Mouse (Mus musculus) heart, adult 2 months (tissue): ENCODE results near the gene Dusp8. TPM values are rescaled to one million over a fixed set of nuclear protein-coding genes. Genes with fewer than 3 reads are reported as not detected.

Experiments used
- DNase-seq, 2 experiments: peaks; one replicate each; pipeline ENCODE4 v3.0.0; 2021
- H3K27ac ChIP-seq: fragments of 200-600 bp; 2 replicates; pipeline ENCODE4 v1.8.1; 2022
- H3K27me3 ChIP-seq: fragments of 200-500 bp; 2 replicates; pipeline ENCODE4 v1.6.1; 2012; ENCODE audit warnings: mild to moderate bottlenecking, low read length, inconsistent platforms, mixed read lengths; ENCODE audit not compliant: control insufficient read depth, insufficient read depth
- H3K36me3 ChIP-seq: fragments of 200-500 bp; 2 replicates; pipeline ENCODE4 v1.6.1; 2012; ENCODE audit warnings: low read length, inconsistent platforms; ENCODE audit not compliant: control insufficient read depth, insufficient read depth
- H3K4me1 ChIP-seq: fragments of 200-500 bp; 2 replicates; pipeline ENCODE4 v1.6.1; 2011; ENCODE audit warnings: low read length; ENCODE audit not compliant: control insufficient read depth, insufficient read depth
- H3K4me3 ChIP-seq: fragments of 200-600 bp; 2 replicates; pipeline ENCODE4 v1.8.1; 2022
- H3K79me2 ChIP-seq: fragments of 200-500 bp; replicated peaks from 2 replicates; pipeline ENCODE4 v1.6.1; 2012; ENCODE audit warnings: mild to moderate bottlenecking, inconsistent platforms, low read length, moderate library complexity, mixed read lengths; ENCODE audit not compliant: control insufficient read depth, insufficient read depth
- H3K9ac ChIP-seq: fragments of 200-500 bp; 2 replicates; pipeline ENCODE4 v1.6.1; 2012; ENCODE audit warnings: low read depth, mild to moderate bottlenecking, control low read depth, inconsistent platforms, low read length, mixed read lengths
- CTCF ChIP-seq: fragments of 200-600 bp; IDR thresholded peaks from 2 replicates; pipeline ENCODE4 v1.8.1; 2022; ENCODE audit warnings: antibody characterized with exemption, mild to moderate bottlenecking, moderate library complexity
- EP300 ChIP-seq: fragments of 200-500 bp; IDR thresholded peaks from 2 replicates; pipeline ENCODE4 v1.6.1; 2011; ENCODE audit warnings: low read depth, low read length, control low read depth; ENCODE audit not compliant: insufficient read depth
- POLR2A ChIP-seq: fragments of 200-500 bp; IDR thresholded peaks from 2 replicates; pipeline ENCODE4 v1.6.1; 2011; ENCODE audit warnings: mild to moderate bottlenecking, low read depth, low read length, control low read depth; ENCODE audit not compliant: insufficient read depth
- whole genome bisulfite sequencing: fragments of 180-500 bp; shearing (Covaris S2); methylation state at CpG from one replicate; pipeline ENCODE4 v1.1.7; 2018; 5-methylcytosine and 5-hydroxymethylcytosine counted together
- intact Hi-C: fragments of 180-260 bp; cut with DNase I; formaldehyde crosslinking; loops from one replicate; pipeline ENCODE4 v1.15.1; 2025
- polyA plus RNA-seq: library from polyadenylated mRNA; depleted of rRNA; stranded (reverse); fragments of >200 nt; gene quantifications from 2 replicates; pipeline ENCODE4 v1.2.3, GENCODE M21; 2012
- total RNA-seq, 2 experiments: library from RNA; stranded (reverse); gene quantifications; 2 replicates each; pipeline ENCODE4 v1.2.3; 2021

Gene Dusp8
- total and polyA plus RNA-seq, 3 experiments = 31.4 to 43.2 (median 37.4) TPM

DNA sequence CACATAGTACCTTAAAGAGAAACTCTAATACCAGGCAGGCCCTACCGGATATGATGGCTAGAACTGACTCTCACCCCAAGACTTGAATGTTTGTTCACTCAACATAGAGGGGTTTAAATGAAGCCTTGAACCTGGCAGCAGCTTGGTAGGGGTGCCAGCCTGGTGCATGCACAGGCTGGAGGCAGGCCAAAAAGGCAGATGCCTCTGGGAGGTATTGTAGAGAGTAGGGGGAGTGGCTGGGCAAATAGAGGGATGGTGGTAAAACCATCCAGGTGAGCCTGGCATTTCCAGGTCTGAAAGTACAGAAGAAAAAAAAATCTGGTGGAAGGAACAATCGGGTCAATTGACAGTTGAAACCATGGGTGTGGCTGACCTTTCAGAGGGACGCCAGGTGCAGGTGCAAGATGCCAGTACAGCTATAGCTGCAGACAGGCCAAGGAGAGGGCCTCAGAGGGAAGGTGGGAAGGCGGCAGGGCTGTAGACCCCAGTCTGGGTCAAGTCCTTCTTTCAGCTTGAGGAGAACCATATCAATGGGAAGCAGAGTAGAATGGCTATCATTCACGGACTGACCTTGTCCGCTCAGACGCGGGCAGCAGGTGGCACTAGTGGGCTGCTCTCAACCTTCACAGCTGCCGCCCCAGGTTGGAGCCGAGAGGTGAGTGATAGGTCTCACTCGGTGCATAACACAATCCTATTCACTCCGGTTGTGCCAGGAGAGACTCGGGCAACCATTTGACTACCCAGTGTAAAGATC is 25.0 kb downstream of the Dusp8 start:
- 19% methylated on average over 13 of the region's 13 CpGs for WGBS
- peak overlapping the region; percentile 32; the same call in 1 of the 2 replicates for H3K27ac ChIP-seq
- no peaks in the 10 kb centered on the region for H3K27me3 ChIP-seq
- peak; percentile 65; the same call in 1 of the 2 replicates for TF ChIP-seq EP300
- no peak for TF ChIP-seq POLR2A
- peak; percentile 92 for TF ChIP-seq CTCF
- H3K79me2 ChIP-seq = no peaks in the 10 kb centered on the region
- no peak overlapping the region for H3K9ac ChIP-seq
- no peak overlapping the region for H3K4me3 ChIP-seq
- peak; percentile 71 to 85 for DNase-seq
- intact Hi-C loops = loop anchor here (1.0 kb wide), 1 partner anchor 27 kb away; no protein-coding TSS in a partner anchor
- peaks cover 3% of the 10 kb centered on the region for H3K4me1 ChIP-seq
- H3K36me3 ChIP-seq = no peaks in the 10 kb centered on the region

DNA sequence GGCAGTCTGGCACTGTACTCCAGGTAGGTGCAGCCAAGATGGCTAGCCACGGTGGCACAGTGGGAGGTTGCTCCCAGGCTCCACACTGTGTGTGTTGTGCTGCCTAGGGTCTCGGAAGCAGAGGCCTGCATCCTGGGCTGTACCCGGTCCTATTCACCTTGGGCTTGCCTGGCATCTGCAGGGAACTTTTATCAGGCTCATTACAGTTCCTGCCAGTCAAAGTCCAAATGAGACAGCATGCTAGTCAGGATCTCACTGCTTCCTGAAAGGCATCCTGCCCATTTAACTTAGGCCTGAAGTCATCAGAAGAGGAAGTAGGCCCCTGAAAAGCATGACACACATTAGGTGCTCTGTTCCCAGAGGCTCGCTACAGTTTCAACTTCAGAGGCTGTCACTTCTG is 27.2 kb downstream of the Dusp8 start:
- Histone ChIP-seq H3K79me2 (no peaks in the 10 kb centered on the region), H3K36me3 (no peaks in the 10 kb centered on the region), H3K27ac (peak overlapping the region; percentile 47; the same call in 1 of the 2 replicates), H3K27me3 (no peaks in the 10 kb centered on the region), H3K9ac (no peak overlapping the region), H3K4me3 (no peak overlapping the region), H3K4me1 (peaks cover 3% of the 10 kb centered on the region)
- DNase-seq = no peak
- TF ChIP-seq POLR2A (no peak), CTCF (no peak), EP300 (no peak)
- intact Hi-C loops = loop anchor here (2.0 kb wide), 1 partner anchor 52 kb away; no protein-coding TSS in a partner anchor
- WGBS = 41% methylated on average over 4 of the region's 4 CpGs

DNA sequence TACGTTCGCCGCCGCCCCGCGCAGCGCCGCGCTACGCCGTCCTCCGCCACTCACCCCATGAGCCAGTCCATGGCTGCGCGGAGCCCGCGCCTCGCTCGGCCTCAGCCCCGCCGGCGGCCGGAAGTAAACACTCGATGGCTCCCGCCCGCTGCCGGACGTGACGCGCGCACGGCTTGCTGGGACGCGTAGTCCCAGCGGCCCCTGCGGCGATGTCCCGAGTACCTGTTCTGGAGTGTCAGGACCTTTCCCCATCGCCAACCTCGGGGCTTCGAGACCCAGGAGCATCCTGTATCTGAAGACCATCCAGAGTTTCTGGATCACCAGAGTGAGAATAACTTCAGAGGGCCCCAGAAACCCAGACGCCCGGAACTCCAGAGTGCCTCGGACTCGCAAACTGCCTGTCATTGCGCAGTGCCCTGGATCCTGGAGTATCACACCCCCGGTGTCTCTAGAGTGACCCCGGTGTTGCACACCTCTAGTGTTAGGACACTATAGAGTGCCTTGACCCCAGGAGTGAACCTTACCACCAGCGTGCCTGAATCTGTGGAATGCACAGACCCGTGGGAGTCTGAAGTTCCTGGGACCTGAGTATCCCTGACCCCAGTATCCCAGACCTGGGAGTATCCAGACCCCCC is 34.6 kb downstream of the Dusp8 start, which contains the start of gene Mob2:
TSS of gene Mob2 (minus strand) at position 135 of the 635 bp plus-strand sequence.
- Histone ChIP-seq H3K9ac (peak within 1 kb of the TSS; percentile 100), H3K4me1 (peaks cover 25% of the 10 kb centered on the region), H3K79me2 (peaks cover 13% of the 10 kb centered on the region), H3K27me3 (no peaks in the 10 kb centered on the region), H3K36me3 (peaks cover 26% of the 10 kb centered on the region), H3K4me3 (peak within 1 kb of the TSS; percentile 84), H3K27ac (peak within 1 kb of the TSS; percentile 96)
- peak; percentile 95 to 96 for DNase-seq
- intact Hi-C loops = loop anchor here (5.0 kb wide), 1 partner anchor 36 kb away; the partner anchor contains the start of gene Dusp8
- TF ChIP-seq CTCF = no peak; the same call in 1 of the 2 replicates
- TF ChIP-seq POLR2A = peak; percentile 91
- no peak; the same call in 1 of the 2 replicates for TF ChIP-seq EP300
- WGBS = under 1% methylated on average over 49 of the region's 49 CpGs

DNA sequence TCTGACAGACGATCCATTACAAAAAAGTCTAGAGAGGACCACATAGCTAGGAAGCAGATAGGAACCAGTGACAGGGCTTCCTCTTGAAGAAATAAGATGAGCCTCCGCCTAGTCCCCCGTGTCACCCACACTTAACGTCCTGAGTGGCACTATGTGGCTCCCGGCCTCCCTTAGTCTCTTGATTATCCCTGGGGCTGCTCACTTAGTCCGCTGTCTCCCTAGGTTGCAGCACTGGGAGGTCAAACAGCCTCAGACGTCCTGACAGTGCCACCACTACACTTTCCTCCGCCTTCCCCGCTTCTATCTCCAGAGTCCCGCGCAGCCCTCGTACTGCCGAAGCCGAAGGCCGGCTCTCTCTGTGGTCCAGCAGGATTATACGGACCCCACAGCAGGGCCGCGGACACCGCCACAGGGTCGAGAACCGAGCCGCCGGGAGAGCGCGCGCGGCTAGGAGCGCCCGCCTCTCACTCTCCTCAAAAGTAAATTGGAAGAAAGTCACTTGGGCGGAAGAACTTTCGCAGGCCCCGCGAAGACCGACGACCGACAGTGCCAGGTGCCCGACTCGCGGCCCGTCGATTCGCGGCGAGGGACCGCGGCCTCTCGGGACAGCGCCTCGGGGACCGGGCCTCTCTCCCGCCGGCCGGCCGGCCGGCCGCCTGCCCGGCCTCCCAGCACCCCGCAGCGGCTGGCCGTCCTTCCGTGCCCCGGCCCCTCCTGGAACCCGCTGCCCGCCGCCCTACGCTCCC is 35.3 kb downstream of the Dusp8 start:
- H3K27me3 ChIP-seq = no peaks in the 10 kb centered on the region
- TF ChIP-seq CTCF (no peak), POLR2A (no peak), EP300 (no peak)
- peak overlapping the region; percentile 100 for H3K9ac ChIP-seq
- H3K36me3 ChIP-seq = peaks cover 28% of the 10 kb centered on the region
- H3K79me2 ChIP-seq = peaks cover 13% of the 10 kb centered on the region
- 1% methylated on average over 66 of the region's 66 CpGs for WGBS
- H3K4me3 ChIP-seq = peak overlapping the region; percentile 84
- intact Hi-C loops = loop anchor here (5.0 kb wide), 1 partner anchor 37 kb away; the partner anchor contains the start of gene Dusp8
- H3K4me1 ChIP-seq = peaks cover 30% of the 10 kb centered on the region
- H3K27ac ChIP-seq = peak overlapping the region; percentile 96
- DNase-seq = no peak

DNA sequence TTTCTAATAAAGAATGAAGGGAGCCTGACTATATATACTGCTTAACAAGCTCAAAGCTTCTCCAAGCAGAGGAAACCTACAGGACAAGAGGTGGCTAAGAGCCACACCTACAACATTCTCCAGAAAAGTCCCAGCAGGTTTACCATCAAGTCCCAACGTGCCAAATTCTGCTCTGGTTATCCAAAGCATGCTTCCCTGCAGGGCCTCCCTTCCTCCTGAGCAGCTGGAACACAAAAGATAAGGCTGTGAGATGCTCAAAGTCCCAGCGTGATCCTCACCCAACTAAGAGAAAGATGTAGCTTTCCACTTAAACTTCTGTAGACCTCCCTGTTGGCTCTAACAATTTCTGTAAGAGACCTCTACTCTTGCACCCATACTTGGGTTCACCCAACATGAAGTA is 36.6 kb downstream of the Dusp8 start:
- Histone ChIP-seq H3K27me3 (no peaks in the 10 kb centered on the region), H3K27ac (no peak overlapping the region), H3K4me1 (peaks cover 32% of the 10 kb centered on the region), H3K36me3 (peaks cover 35% of the 10 kb centered on the region), H3K4me3 (no peak overlapping the region), H3K79me2 (peaks cover 17% of the 10 kb centered on the region), H3K9ac (no peak overlapping the region)
- WGBS = 18% methylated on average over 2 of the region's 2 CpGs
- no peak for TF ChIP-seq CTCF
- no peak for TF ChIP-seq EP300
- no peak for TF ChIP-seq POLR2A
- intact Hi-C loops = no loop called here
- no peak for DNase-seq
